Mouse (Mus musculus) limb, embryonic 15.5 days (tissue): ENCODE data around the gene Nme3. TPM values are rescaled to one million over a fixed set of nuclear protein-coding genes. Genes with fewer than 3 reads are reported as not detected.

Experiments used
- ATAC-seq: fragments of 200-750 bp; cut with Nextera tagmentation; 2 replicates; pipeline ENCODE4 v1.8.0; 2017; ENCODE audit warnings: low read depth, moderate TSS enrichment; ENCODE audit not compliant: insufficient number of reproducible peaks, low FRiP score, low TSS enrichment
- H3K27ac ChIP-seq: fragments of 300-500 bp; sonication (generic); 2 replicates; pipeline ENCODE4 v1.5.1; 2015; ENCODE audit warnings: moderate library complexity, mild to moderate bottlenecking, inconsistent platforms
- H3K27me3 ChIP-seq: fragments of 300-500 bp; sonication (generic); 2 replicates; pipeline ENCODE4 v1.6.1; 2015; ENCODE audit warnings: inconsistent platforms
- H3K36me3 ChIP-seq: fragments of 300-500 bp; sonication (generic); 2 replicates; pipeline ENCODE4 v1.6.1; 2015; ENCODE audit warnings: inconsistent platforms
- H3K4me1 ChIP-seq: fragments of 300-500 bp; sonication (generic); 2 replicates; pipeline ENCODE4 v1.6.1; 2015; ENCODE audit warnings: inconsistent platforms
- H3K4me2 ChIP-seq: fragments of 300-500 bp; sonication (generic); 2 replicates; pipeline ENCODE4 v1.6.1; 2015; ENCODE audit warnings: mild to moderate bottlenecking, inconsistent platforms
- H3K4me3 ChIP-seq: fragments of 300-500 bp; sonication (generic); 2 replicates; pipeline ENCODE4 v1.5.1; 2015; ENCODE audit warnings: mild to moderate bottlenecking, inconsistent platforms
- H3K9ac ChIP-seq: fragments of 300-500 bp; sonication (generic); 2 replicates; pipeline ENCODE4 v1.6.1; 2015; ENCODE audit warnings: inconsistent platforms
- H3K9me3 ChIP-seq: fragments of 300-500 bp; sonication (generic); 2 replicates; pipeline ENCODE4 v1.6.1; 2016; ENCODE audit warnings: inconsistent platforms
- WGBS: fragments of 180-500 bp; shearing (Covaris S2); methylation state at CpG from one replicate; pipeline ENCODE4 v1.1.7; 2015; 5-methylcytosine and 5-hydroxymethylcytosine counted together
- polyA plus RNA-seq: library from polyadenylated mRNA; unstranded; fragments of >200 nt; fragmentation: Nextera tagmentation; extraction: Ambion mirVana; gene quantifications from 2 replicates; pipeline ENCODE4 v1.2.1, GENCODE M21; 2015

Nme3 gene
- polyA plus RNA-seq, 1 experiment from 2014 or later, result 36.0 TPM

DNA sequence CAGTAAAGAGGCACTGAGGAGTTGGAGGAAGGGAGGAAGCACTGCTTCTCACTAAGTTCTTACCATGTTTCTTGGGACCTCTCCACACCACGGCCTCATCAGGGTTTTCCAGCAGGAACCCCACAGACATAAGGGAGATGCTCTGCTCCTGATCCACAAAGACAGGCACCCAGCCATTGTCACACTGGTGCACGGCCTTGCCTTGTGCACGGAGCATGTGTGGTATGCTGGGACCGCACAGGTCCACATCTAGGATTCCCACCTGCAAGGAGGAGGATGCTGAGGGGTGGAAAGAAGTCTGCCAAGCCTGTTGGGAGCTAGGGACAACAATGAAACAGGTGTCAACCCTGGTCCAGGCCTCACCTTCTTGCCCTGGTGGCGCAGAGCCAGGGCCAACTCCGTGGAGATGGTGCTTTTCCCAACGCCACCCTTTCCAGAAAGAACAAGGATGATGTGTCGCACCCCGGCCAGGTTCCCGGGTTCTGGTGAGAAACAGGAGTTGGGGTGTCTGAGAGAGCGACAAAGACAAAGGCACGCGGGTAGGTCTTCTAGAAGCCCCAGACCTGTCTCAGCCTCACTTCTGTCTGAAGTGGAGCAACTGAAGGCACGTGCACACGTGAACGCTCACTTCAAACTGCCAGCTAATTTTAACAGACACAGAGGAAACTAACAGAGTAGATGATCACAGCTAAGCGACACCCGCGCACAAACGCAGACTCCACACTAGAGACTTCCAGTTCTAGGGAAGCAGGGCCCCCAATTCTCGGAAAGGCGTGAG, 10.8 kb upstream of the Nme3 start:
- WGBS, result 22% methylated on average over 22 of the region's 22 CpGs
- H3K9ac ChIP-seq, result peak overlapping the region; percentile 61
- no peak overlapping the region for H3K27ac ChIP-seq
- peak overlapping the region; percentile 95 for H3K4me3 ChIP-seq
- peak overlapping the region; percentile 74 for H3K4me2 ChIP-seq
- no peaks in the 10 kb centered on the region for H3K9me3 ChIP-seq
- peaks cover 34% of the 10 kb centered on the region for H3K4me1 ChIP-seq
- no peak for ATAC-seq
- H3K36me3 ChIP-seq, result peaks cover 46% of the 10 kb centered on the region
- H3K27me3 ChIP-seq, result no peaks in the 10 kb centered on the region

DNA sequence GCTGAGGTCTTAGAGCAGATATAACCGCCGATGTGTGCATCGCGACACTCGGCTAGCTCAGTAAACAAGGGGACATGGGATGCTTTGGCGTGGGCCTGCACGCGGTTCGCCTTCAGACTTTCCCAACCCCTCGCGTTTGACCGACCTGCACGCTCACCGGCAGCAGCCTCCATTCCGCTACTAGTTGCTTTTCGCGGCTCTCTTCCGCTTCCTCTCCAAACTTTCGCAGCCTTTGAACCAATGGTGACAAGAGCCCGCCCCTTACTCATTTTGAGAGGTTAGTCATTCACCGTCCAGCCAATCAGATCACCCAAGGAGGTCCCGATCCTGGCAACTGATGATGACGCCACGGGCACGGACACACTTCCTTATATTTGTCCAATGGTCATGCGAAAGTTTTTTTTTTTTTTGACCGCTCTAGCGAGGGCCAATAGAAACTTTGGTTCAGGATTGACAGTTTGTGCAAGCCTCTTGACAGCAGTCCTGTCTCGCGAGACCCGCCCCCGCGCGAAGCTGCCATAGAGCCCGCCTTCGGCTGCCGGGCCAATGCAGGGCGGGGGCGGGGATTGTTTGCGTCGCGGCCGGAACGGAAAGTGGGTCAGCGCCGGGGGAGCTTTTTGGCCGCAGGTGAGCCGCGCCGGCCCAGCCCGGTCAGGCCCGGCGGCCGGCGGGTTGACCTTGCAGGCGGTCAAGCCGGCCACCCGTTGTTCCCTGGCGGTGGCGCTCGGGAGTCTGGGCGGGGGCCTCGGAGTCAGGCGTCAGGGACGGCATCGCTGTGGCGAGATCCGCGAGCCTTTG, 10.0 kb upstream of the Nme3 start, which contains the start of the genes Nubp2 and Spsb3:
Gene Nubp2, minus strand, starts transcription at position 216 of the 798 bp plus-strand sequence.
Gene Spsb3, plus strand, starts transcription at position 510 of the 798 bp plus-strand sequence.
- Histone ChIP-seq H3K36me3 (peaks cover 54% of the 10 kb centered on the region), H3K27ac (peak within 1 kb of the TSS; percentile 57), H3K4me1 (peaks cover 34% of the 10 kb centered on the region), H3K4me3 (peak within 1 kb of the TSS; percentile 95), H3K4me2 (peak within 1 kb of the TSS; percentile 89), H3K9me3 (no peaks in the 10 kb centered on the region), H3K27me3 (no peaks in the 10 kb centered on the region), H3K9ac (peak within 1 kb of the TSS; percentile 89)
- peak; percentile 95 for ATAC-seq
- under 1% methylated on average over 69 of the region's 69 CpGs for WGBS

DNA sequence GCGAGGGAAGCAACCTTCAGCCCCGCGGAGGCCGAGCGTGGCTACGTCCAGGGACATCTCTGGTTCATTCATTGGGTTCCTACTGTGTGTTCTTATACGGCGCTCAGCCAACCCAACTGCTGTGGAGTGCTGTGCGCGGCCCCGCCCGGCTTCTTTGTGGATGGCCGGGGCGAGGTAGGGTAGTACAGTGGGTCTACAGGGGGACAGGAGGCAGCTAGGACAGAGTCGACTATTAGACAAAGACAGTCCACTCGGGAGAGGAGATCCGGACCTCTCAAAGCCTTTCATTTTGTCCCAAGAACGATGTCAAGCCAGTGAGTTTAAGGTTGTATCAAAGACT, 9.4 kb upstream of the Nme3 start:
- under 1% methylated on average over 18 of the region's 18 CpGs for WGBS
- Histone ChIP-seq H3K27ac (peak overlapping the region; percentile 57), H3K9me3 (no peaks in the 10 kb centered on the region), H3K4me1 (peaks cover 34% of the 10 kb centered on the region), H3K9ac (peak overlapping the region; percentile 89), H3K4me3 (peak overlapping the region; percentile 95), H3K36me3 (peaks cover 59% of the 10 kb centered on the region), H3K27me3 (no peaks in the 10 kb centered on the region), H3K4me2 (peak overlapping the region; percentile 89)
- 0 out of 2 replicates have a peak, but pooled peaks have one; percentile 1 for ATAC-seq

DNA sequence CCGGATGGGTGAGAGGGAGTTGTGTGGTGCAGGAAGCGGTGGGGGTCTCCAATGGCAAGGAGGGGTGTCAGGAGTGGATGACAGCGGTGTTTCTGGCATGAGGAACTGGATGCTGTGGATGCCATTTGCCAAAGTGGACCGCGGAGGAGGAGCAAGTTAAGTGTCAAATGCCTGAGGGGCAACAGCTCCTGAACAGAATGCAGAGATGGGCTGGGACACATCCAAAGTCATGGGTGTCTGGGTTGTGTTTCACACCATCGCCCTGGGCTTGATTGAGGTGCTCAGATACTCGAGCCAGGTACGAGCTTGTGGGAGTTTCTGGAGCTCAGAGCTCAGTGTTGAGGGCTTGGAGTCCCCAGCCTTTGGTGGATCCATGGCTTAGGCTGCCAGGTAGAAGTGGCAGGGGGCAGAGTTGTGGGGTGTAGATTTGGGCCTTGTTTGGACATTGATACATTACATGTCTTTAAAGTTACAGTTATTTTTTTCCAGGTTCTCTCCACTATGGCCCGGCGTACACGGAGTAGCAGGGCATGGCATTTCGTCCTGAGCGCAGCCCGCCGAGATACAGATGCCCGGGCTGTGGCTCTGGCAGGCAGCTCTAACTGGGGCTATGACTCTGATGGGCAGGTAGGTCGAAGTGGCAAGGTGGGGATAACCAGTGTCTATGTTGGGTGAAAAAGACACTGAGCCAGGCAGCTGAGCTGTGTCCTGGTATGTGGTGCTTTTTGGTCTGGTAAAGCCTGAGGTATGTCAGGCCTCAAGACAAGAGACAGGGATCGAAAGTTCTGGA, 8.8 kb upstream of the Nme3 start:
- Histone ChIP-seq H3K4me1 (peaks cover 34% of the 10 kb centered on the region), H3K27me3 (no peaks in the 10 kb centered on the region), H3K4me3 (peak overlapping the region; percentile 95), H3K9ac (peak overlapping the region; percentile 89), H3K9me3 (no peaks in the 10 kb centered on the region), H3K36me3 (peaks cover 59% of the 10 kb centered on the region), H3K27ac (no peak overlapping the region), H3K4me2 (peak overlapping the region; percentile 89)
- ATAC-seq, result no peak
- 57% methylated on average over 18 of the region's 18 CpGs for WGBS

DNA sequence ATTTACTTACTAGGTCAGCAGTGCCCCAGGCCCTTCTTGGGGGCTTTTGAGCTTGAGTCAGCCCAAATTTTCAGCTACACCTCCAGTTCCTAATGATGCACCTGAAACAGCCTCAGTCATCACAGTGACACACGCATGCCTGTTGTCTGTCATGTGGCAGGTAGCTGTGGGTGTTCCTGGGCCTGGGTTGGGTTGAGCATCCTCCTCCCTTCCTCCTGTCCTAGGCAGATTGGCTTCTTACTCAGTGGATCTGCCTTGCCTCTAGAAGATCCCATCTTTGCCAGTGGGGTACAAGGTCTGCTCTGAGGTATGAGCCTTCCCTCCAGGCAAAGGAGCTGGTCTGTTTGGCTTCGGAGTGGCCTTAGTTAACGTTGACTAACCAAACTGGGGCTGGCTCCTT, 7.4 kb upstream of the Nme3 start:
- no peak for ATAC-seq
- H3K4me1 ChIP-seq, result peaks cover 39% of the 10 kb centered on the region
- no peaks in the 10 kb centered on the region for H3K27me3 ChIP-seq
- WGBS, result 84% methylated on average over 3 of the region's 3 CpGs
- no peaks in the 10 kb centered on the region for H3K9me3 ChIP-seq
- H3K4me2 ChIP-seq, result no peak overlapping the region
- no peak overlapping the region for H3K9ac ChIP-seq
- peaks cover 59% of the 10 kb centered on the region for H3K36me3 ChIP-seq
- H3K27ac ChIP-seq, result no peak overlapping the region
- H3K4me3 ChIP-seq, result no peak overlapping the region

DNA sequence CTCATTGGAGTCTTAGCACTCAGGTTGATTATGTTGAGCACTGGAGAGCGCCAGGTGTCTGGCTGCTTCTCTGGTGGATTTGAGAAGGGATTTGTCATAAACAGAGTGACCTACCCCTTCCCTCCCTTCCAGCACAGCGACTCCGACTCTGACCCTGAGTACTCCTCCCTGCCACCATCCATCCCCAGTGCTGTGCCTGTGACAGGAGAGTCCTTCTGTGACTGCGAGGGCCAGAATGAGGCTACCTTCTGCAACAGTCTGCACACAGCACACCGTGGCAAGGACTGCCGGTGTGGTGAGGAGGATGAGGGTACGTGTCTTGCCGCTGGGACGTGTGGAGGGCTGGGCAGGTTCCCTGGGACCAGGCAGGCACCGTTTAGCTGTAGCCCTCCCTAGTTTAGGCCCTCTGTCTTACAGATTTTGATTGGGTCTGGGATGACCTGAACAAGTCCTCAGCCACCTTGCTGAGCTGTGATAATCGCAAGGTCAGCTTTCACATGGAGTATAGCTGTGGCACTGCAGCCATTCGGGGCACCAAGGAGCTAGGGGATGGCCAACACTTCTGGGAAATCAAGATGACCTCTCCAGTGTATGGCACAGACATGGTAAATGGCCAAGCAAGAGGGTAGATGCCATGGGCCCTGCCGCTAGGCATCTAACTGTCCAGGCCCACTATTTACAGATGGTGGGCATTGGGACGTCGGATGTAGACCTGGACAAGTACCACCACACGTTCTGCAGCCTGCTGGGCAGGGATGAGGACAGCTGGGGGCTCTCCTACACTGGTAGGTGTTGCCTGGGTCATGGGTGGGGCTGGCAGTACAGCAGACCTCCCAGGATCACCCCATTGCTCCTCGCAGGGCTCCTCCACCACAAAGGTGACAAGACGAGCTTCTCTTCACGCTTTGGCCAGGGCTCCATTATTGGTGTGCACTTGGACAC, 5.9 kb upstream of the Nme3 start:
- 88% methylated on average over 19 of the region's 19 CpGs for WGBS
- Histone ChIP-seq H3K9me3 (no peaks in the 10 kb centered on the region), H3K27me3 (no peaks in the 10 kb centered on the region), H3K27ac (no peak overlapping the region), H3K4me3 (no peak overlapping the region), H3K36me3 (peaks cover 51% of the 10 kb centered on the region), H3K4me2 (no peak overlapping the region), H3K9ac (no peak overlapping the region), H3K4me1 (peaks cover 41% of the 10 kb centered on the region)
- ATAC-seq, result no peak

DNA sequence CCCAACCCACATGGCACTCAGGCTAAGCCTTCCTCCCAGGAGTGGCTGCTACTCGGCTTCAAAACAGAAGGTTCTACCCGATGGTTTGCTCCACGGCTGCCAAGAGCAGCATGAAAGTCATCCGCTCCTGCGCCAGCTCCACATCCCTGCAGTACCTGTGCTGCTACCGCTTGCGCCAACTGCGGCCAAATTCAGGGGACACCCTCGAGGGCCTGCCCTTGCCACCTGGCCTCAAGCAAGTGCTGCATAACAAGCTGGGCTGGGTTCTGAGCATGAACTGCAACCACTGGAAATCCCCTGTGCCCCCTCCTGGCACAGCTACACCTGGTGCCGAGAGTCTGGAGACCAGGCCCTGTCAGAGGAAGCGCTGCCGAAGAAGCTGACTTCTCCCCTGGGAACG, 5.0 kb upstream of the Nme3 start:
- peaks cover 51% of the 10 kb centered on the region for H3K36me3 ChIP-seq
- WGBS, result 85% methylated on average over 13 of the region's 13 CpGs

DNA sequence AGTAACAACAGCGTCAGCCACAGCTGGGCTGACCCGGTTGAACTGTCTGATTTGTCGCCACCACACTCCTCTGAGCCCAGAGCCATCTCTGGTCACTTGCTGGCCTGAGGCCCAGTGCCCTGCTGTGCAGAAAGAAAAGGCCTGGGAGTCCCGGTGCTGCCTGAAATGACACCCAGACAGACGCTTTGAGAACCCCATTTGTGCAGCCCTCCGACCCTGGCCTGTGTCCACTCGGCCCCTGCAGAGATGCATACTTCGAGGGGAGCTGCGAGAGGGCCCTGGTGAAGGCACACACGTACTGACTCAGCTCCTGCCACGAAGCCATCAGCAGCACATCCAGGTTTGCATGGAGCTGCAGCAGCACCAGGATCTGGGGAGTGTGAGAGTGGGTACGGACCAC, 3.5 kb upstream of the Nme3 start:
- WGBS, result 92% methylated on average over 12 of the region's 12 CpGs
- Histone ChIP-seq H3K27me3 (no peaks in the 10 kb centered on the region), H3K4me1 (peaks cover 49% of the 10 kb centered on the region), H3K9ac (no peak overlapping the region), H3K36me3 (peaks cover 59% of the 10 kb centered on the region), H3K9me3 (no peaks in the 10 kb centered on the region), H3K27ac (no peak overlapping the region), H3K4me3 (no peak overlapping the region), H3K4me2 (no peak overlapping the region)
- no peak for ATAC-seq

More for the DNA sequence above, 5.0 kb upstream of the Nme3 start:
- no peak for ATAC-seq
- H3K9me3 ChIP-seq, result no peaks in the 10 kb centered on the region
- H3K4me1 ChIP-seq, result peaks cover 43% of the 10 kb centered on the region
- H3K9ac ChIP-seq, result no peak overlapping the region
- no peak overlapping the region for H3K4me3 ChIP-seq
- no peaks in the 10 kb centered on the region for H3K27me3 ChIP-seq
- H3K27ac ChIP-seq, result no peak overlapping the region
- H3K4me2 ChIP-seq, result no peak overlapping the region

DNA sequence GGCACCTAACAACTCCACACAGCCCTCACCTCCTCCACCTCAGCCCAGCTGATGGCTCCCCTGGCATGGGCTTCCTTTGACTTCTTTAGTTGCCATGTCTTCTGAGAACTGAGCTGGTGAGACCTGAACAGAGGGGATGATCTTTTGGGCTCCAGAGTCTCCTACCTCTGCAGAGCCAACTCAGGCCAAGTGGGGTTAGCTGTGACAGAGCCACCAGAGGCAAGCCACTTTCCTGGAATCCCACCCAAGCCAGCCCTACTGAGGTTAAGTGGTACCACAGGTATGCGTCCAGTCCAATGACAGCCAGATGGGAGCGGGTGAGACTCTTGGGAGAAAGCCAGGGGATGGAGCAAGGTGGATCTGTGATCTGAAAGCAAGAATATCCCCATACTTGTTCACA, 3.0 kb upstream of the Nme3 start:
- H3K9ac ChIP-seq, result 0 out of 2 replicates have a peak overlapping the region, but pooled peaks have one; percentile 92
- peaks cover 63% of the 10 kb centered on the region for H3K36me3 ChIP-seq
- no peaks in the 10 kb centered on the region for H3K9me3 ChIP-seq
- H3K4me3 ChIP-seq, result 0 out of 2 replicates have a peak overlapping the region, but pooled peaks have one; percentile 90
- WGBS, result 83% methylated on average over 2 of the region's 2 CpGs
- peaks cover 46% of the 10 kb centered on the region for H3K4me1 ChIP-seq
- H3K4me2 ChIP-seq, result peak overlapping the region; percentile 95; the same call in 1 of the 2 replicates
- H3K27ac ChIP-seq, result no peak overlapping the region
- H3K27me3 ChIP-seq, result no peaks in the 10 kb centered on the region
- ATAC-seq, result no peak

DNA sequence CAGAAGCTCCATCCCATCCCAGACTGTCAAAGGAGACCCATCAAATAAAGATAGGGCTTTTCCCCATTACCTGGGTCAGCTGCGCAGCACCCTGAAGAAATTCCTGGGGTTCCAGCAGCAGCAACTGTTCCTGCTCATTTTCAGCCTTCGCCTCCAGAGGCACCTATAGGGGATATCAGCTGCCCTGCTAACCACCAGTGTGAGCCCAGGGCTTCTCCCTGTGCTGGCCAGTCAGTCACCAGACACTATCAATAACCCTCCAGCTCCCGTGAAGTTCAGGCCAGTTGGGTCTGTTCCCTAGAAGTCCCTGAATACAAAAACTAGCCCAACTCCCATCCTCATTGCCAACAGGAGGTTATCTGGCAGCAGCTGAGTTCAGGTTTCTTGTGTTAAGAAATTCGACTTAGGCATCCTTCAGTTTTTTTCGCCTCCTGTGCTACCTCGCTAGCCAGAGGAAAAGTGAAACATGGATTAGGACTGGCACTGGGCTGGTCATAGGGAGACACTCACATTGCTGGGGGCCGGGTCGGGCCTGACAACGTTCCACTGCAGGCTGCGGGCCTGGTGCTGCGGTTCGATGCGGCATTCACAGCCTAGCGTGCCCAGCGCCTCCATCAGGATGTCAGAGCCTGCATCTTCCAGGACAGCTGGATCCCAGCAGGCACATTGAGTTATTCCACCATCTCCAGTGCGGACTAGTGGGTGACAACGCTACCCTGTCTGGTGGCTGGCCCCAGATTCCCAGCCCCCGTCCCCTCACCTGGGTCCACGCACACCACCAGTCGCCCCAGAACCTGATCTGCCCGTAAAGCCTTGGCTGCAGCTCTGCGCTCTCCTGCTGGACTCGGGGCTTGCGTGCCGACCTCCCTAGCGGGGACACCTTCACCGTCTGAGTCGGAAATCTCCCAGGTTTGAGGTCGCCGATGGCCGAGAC, 2.0 kb upstream of the Nme3 start:
- Histone ChIP-seq H3K4me1 (peaks cover 40% of the 10 kb centered on the region), H3K4me2 (peak overlapping the region; percentile 95), H3K27me3 (no peaks in the 10 kb centered on the region), H3K4me3 (peak overlapping the region; percentile 90), H3K27ac (peak overlapping the region; percentile 89), H3K36me3 (peaks cover 67% of the 10 kb centered on the region), H3K9me3 (no peaks in the 10 kb centered on the region), H3K9ac (peak overlapping the region; percentile 92)
- WGBS, result 10% methylated on average over 31 of the region's 31 CpGs
- no peak for ATAC-seq
